Mouse (Mus musculus) ES-Bruce4 (cell line): ENCODE results near the gene Asic2. TPM values are rescaled to one million over a fixed set of nuclear protein-coding genes. Genes with fewer than 3 reads are reported as not detected.

Experiments used
- H3K27ac ChIP-seq: 2 replicates; pipeline ENCODE4 v1.5.1; 2012; ENCODE audit warnings: low read length, inconsistent platforms; ENCODE audit not compliant: insufficient read depth
- H3K27me3 ChIP-seq: 2 replicates; pipeline ENCODE4 v1.6.1; 2012; ENCODE audit warnings: mild to moderate bottlenecking, low read length, inconsistent platforms; ENCODE audit not compliant: control insufficient read depth, poor library complexity, insufficient read depth, severe bottlenecking
- H3K36me3 ChIP-seq: 2 replicates; pipeline ENCODE4 v1.6.1; 2012; ENCODE audit warnings: inconsistent platforms, mild to moderate bottlenecking, low read length, moderate library complexity; ENCODE audit not compliant: control insufficient read depth, poor library complexity, insufficient read depth, severe bottlenecking
- H3K4me1 ChIP-seq: one replicate; pipeline ENCODE4 v1.8.1; 2011; ENCODE audit warnings: low read length; ENCODE audit not compliant: control insufficient read depth, insufficient read depth
- H3K4me3 ChIP-seq: 2 replicates; pipeline ENCODE4 v1.5.1; 2011; ENCODE audit warnings: low read depth, mild to moderate bottlenecking, low read length
- H3K9ac ChIP-seq: 2 replicates; pipeline ENCODE4 v1.6.1; 2012; ENCODE audit warnings: low read depth, mild to moderate bottlenecking, inconsistent platforms; ENCODE audit not compliant: poor library complexity, severe bottlenecking
- H3K9me3 ChIP-seq: replicated peaks from 2 replicates; pipeline ENCODE4 v1.6.1; 2012; ENCODE audit warnings: mild to moderate bottlenecking, low read length, inconsistent platforms; ENCODE audit not compliant: control insufficient read depth, poor library complexity, insufficient read depth, severe bottlenecking
- CTCF ChIP-seq: IDR thresholded peaks from one replicate; pipeline ENCODE4 v1.8.1; 2011; ENCODE audit warnings: low read depth, low read length
- EP300 ChIP-seq: IDR thresholded peaks from 2 replicates; pipeline ENCODE4 v1.6.1; 2011; ENCODE audit warnings: low read depth, low read length; ENCODE audit not compliant: insufficient read depth
- POLR2A ChIP-seq: IDR thresholded peaks from one replicate; pipeline ENCODE4 v1.8.1; 2011; ENCODE audit warnings: low read length; ENCODE audit not compliant: insufficient read depth
- polyA plus RNA-seq: library from polyadenylated mRNA; stranded (reverse); fragments of >200 nt; gene quantifications from 2 replicates; pipeline ENCODE4 v1.2.4, GENCODE M21; 2011; ENCODE audit warnings: low read depth; ENCODE audit not compliant: missing spikeins, insufficient read depth, insufficient read length

The Asic2 gene
- polyA plus RNA-seq, 1 experiment = not detected

DNA sequence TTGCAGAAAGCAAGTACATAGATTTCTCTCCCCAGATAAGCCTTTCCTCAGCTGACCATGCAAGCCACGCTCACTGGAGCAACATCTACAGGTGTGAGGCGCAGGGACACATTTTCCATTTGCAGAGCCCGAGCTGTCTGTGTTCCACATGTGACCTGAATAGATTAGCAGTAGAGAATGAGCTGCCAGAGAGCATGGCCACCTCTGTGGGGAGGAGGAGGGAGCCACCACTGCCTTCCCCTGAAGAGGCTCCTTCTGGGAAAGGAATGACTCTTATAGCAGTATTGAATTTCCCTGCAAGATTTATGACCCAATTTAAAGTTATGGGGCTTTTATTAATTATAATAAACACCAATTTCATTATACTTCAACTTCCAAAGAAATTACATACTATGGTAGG is 230.5 kb downstream of the Asic2 start:
- Histone ChIP-seq H3K27me3 (no peaks in the 10 kb centered on the region), H3K4me3 (no peak overlapping the region), H3K9ac (no peak overlapping the region), H3K4me1 (no peaks in the 10 kb centered on the region), H3K36me3 (no peaks in the 10 kb centered on the region), H3K27ac (no peak overlapping the region), H3K9me3 (no peaks in the 10 kb centered on the region)
- TF ChIP-seq CTCF (no peak), EP300 (no peak), POLR2A (no peak)

- no peak for TF ChIP-seq POLR2A
- TF ChIP-seq CTCF = no peak
- TF ChIP-seq EP300 = no peak
- no peaks in the 10 kb centered on the region; the same call in 1 of the 2 replicates for H3K27me3 ChIP-seq
Measured at GRCm38 (mm10) chr11:81722071-81722470, 246.2 kb downstream of the Asic2 start.

GRCm38 (mm10) chr11:81714801-81715200 is 253.5 kb downstream of the Asic2 start:
- Histone ChIP-seq H3K27ac (no peak overlapping the region), H3K4me3 (no peak overlapping the region), H3K9ac (no peak overlapping the region), H3K36me3 (no peaks in the 10 kb centered on the region), H3K9me3 (no peaks in the 10 kb centered on the region), H3K4me1 (no peaks in the 10 kb centered on the region), H3K27me3 (no peaks in the 10 kb centered on the region; the same call in 1 of the 2 replicates)
- TF ChIP-seq POLR2A (no peak), EP300 (no peak), CTCF (no peak)

More at GRCm38 (mm10) chr11:81722071-81722470, 246.2 kb downstream of the Asic2 start:
- H3K4me1 ChIP-seq = no peaks in the 10 kb centered on the region
- no peak overlapping the region for H3K27ac ChIP-seq
- no peaks in the 10 kb centered on the region for H3K9me3 ChIP-seq
- H3K9ac ChIP-seq = no peak overlapping the region
- H3K4me3 ChIP-seq = no peak overlapping the region
- H3K36me3 ChIP-seq = no peaks in the 10 kb centered on the region

DNA sequence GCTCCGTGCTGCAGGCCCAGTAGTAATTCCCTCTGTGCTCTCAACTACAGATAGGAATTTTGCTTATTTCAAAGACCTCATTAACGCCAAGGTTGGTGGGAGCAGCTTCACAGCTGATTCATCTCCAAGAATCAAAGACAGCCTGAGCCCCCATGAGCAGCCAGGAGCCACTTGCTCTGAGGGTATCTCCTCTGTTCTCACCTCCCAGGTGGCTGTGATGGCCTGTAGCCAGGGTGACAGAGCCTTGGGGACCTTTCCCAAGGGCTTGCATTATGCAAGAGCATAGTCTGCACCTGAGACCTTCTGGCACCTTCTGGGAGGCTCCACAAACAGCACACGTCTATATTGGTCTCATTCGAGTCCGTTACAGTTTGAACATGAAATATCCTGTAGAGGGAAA is 261.3 kb downstream of the Asic2 start:
- no peak overlapping the region for H3K9ac ChIP-seq

GRCm38 (mm10) chr11:81698008-81698407 is 270.2 kb downstream of the Asic2 start:
- H3K27me3 ChIP-seq = no peaks in the 10 kb centered on the region; the same call in 1 of the 2 replicates
- TF ChIP-seq CTCF (no peak), POLR2A (no peak), EP300 (no peak)

More for the DNA sequence above, 261.3 kb downstream of the Asic2 start:
- Histone ChIP-seq H3K9me3 (no peaks in the 10 kb centered on the region), H3K27ac (no peak overlapping the region), H3K27me3 (no peaks in the 10 kb centered on the region), H3K36me3 (no peaks in the 10 kb centered on the region), H3K4me3 (no peak overlapping the region), H3K4me1 (no peaks in the 10 kb centered on the region)
- TF ChIP-seq CTCF = no peak

DNA sequence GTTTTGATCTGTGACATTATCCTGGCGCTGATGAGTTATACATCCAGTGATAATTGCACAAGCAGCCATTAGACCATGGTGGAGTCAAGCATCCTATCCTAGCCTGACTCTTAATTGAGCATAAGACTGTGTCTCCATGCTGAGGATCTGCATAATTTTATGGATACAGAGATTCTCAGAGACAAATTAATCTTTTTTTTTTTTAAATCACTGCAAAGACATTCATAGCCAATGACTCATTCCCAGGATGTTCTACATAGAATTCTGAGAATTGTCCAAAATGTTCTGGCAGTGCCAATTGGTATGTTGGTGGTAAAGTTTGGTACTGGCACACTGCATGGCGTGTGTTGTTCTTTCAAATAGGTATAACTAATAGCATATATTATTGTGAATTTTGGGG is 272.8 kb downstream of the Asic2 start:
- Histone ChIP-seq H3K27ac (no peak overlapping the region), H3K36me3 (no peaks in the 10 kb centered on the region), H3K4me1 (no peaks in the 10 kb centered on the region), H3K9me3 (no peaks in the 10 kb centered on the region), H3K27me3 (no peaks in the 10 kb centered on the region; the same call in none of the 2 replicates), H3K4me3 (no peak overlapping the region), H3K9ac (no peak overlapping the region)
- TF ChIP-seq POLR2A = no peak

More at GRCm38 (mm10) chr11:81698008-81698407, 270.2 kb downstream of the Asic2 start:
- no peaks in the 10 kb centered on the region for H3K36me3 ChIP-seq
- H3K9ac ChIP-seq = no peak overlapping the region
- H3K4me3 ChIP-seq = no peak overlapping the region
- H3K27ac ChIP-seq = no peak overlapping the region
- no peaks in the 10 kb centered on the region for H3K9me3 ChIP-seq
- H3K4me1 ChIP-seq = no peaks in the 10 kb centered on the region

DNA sequence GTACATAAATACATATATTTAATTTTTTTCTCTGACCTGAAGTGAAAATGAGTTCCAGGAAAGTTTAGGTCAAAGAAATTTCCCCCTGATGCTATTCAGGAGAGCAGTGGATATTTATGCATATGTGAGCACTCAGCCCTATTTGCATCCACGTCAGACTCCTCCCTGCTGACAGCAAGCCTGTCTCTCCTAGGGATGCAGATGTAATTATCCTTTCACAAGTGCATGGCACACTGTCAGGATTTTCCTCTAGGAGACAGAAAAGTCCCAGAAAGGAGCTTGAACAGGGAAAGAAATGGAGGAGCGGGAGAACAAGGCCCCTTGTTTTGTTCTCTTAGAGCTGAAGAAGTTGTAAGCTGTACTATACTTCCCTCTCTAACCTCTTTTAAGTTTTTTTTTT is 287.7 kb downstream of the Asic2 start:
- Histone ChIP-seq H3K4me3 (no peak overlapping the region), H3K27ac (no peak overlapping the region), H3K9ac (no peak overlapping the region), H3K9me3 (no peaks in the 10 kb centered on the region), H3K36me3 (no peaks in the 10 kb centered on the region), H3K27me3 (no peaks in the 10 kb centered on the region), H3K4me1 (no peaks in the 10 kb centered on the region)
- TF ChIP-seq POLR2A (no peak), CTCF (no peak), EP300 (no peak)
